Mouse (Mus musculus) CH12.LX (cell line): ENCODE results near the gene Gm20388. TPM values are rescaled to one million over a fixed set of nuclear protein-coding genes. Genes with fewer than 3 reads are reported as not detected.

Source experiments
- DNase-seq: peaks from one replicate; pipeline ENCODE4 v3.0.0-alpha.2; 2013; ENCODE audit errors: extremely low read depth
- H3K27ac ChIP-seq: 2 replicates; pipeline ENCODE4 v1.5.1; 2012; ENCODE audit warnings: low read depth, mild to moderate bottlenecking, control low read depth, moderate library complexity; ENCODE audit not compliant: insufficient read depth
- H3K27me3 ChIP-seq: replicated peaks from 2 replicates; pipeline ENCODE3; 2012; ENCODE audit warnings: inconsistent platforms
- H3K36me3 ChIP-seq, 2 experiments: replicated peaks in 1 of 2; 2 replicates each; pipeline versions ENCODE3 to v1.6.1; 2012; ENCODE audit warnings: inconsistent platforms in 1 of 2, low read length in 1 of 2, mild to moderate bottlenecking in 1 of 2, mixed read lengths in 1 of 2, moderate library complexity in 1 of 2; ENCODE audit not compliant: control insufficient read depth in 1 of 2, insufficient read depth in 1 of 2
- H3K4me1 ChIP-seq, 2 experiments: 2 replicates each; pipeline ENCODE4 v1.6.1; 2012; ENCODE audit warnings: inconsistent platforms in 1 of 2, moderate library complexity in 1 of 2; ENCODE audit not compliant: insufficient read depth in 2 of 2, control insufficient read depth in 1 of 2
- H3K4me2 ChIP-seq: 2 replicates; pipeline ENCODE4 v1.6.1; 2012; ENCODE audit warnings: low read depth, mild to moderate bottlenecking, control low read depth; ENCODE audit not compliant: poor library complexity, insufficient read depth, severe bottlenecking
- H3K4me3 ChIP-seq, 3 experiments: fragments of 150-350 bp in 1 of 3; sonication (generic) in 1 of 3; replicated peaks in 1 of 3; 2 replicates each; pipeline versions ENCODE3 to v1.5.1; 2011 to 2012; ENCODE audit warnings: low read depth in 2 of 3, low read length in 2 of 3, mild to moderate bottlenecking in 2 of 3, moderate library complexity in 2 of 3, control low read depth in 1 of 3, improper control_type of control experiment in 1 of 3, inconsistent platforms in 1 of 3, mixed read lengths in 1 of 3; ENCODE audit not compliant: poor library complexity in 1 of 3
- H3K79me2 ChIP-seq: replicated peaks from 2 replicates; pipeline ENCODE4 v1.6.1; 2012; ENCODE audit warnings: mild to moderate bottlenecking, moderate library complexity; ENCODE audit not compliant: control insufficient read depth, poor library complexity, insufficient read depth, severe bottlenecking; ENCODE audit errors: extremely low read depth
- H3K9ac ChIP-seq: 2 replicates; pipeline ENCODE4 v1.6.1; 2012; ENCODE audit warnings: low read depth, mild to moderate bottlenecking, control low read depth, moderate library complexity; ENCODE audit not compliant: insufficient read depth
- H3K9me3 ChIP-seq: replicated peaks from 2 replicates; pipeline ENCODE3; 2012; ENCODE audit warnings: low read length, inconsistent platforms, mixed read lengths
- BHLHE40 ChIP-seq: IDR thresholded peaks from 2 replicates; pipeline ENCODE4 v1.6.1; 2011; ENCODE audit warnings: mild to moderate bottlenecking, low read depth, low read length, improper control_type of control experiment
- CHD2 ChIP-seq: IDR thresholded peaks from 2 replicates; pipeline ENCODE4 v1.6.1; 2011; ENCODE audit warnings: low read length, improper control_type of control experiment
- CTCF ChIP-seq, 2 experiments: IDR thresholded peaks in 1 of 2; conservative IDR thresholded peaks in 1 of 2; 2 replicates each; pipeline ENCODE4 v1.5.1; 2011 to 2012; ENCODE audit warnings: low read depth in 2 of 2, low read length in 2 of 2, improper control_type of control experiment in 1 of 2, inconsistent platforms in 1 of 2, mild to moderate bottlenecking in 1 of 2, moderate library complexity in 1 of 2
- ETS1 ChIP-seq: conservative IDR thresholded peaks from 2 replicates; pipeline ENCODE4 v1.6.1; 2012; ENCODE audit warnings: low read depth, mild to moderate bottlenecking, inconsistent platforms, low read length, improper control_type of control experiment, moderate library complexity
- HCFC1 ChIP-seq: IDR thresholded peaks from 2 replicates; pipeline ENCODE4 v1.6.1; 2012; ENCODE audit warnings: low read depth, mild to moderate bottlenecking, inconsistent platforms, low read length, improper control_type of control experiment
- MAX ChIP-seq: IDR thresholded peaks from 2 replicates; pipeline ENCODE4 v1.6.1; 2011; ENCODE audit warnings: low read length, improper control_type of control experiment
- MAZ ChIP-seq: IDR thresholded peaks from 2 replicates; pipeline ENCODE4 v1.6.1; 2012; ENCODE audit warnings: low read depth, mild to moderate bottlenecking, inconsistent platforms, low read length, improper control_type of control experiment, moderate library complexity
- MEF2A ChIP-seq: IDR thresholded peaks from 2 replicates; pipeline ENCODE4 v1.6.1; 2014; ENCODE audit warnings: low read depth, mild to moderate bottlenecking, inconsistent platforms, low read length, improper control_type of control experiment, borderline replicate concordance
- MXI1 ChIP-seq: IDR thresholded peaks from 2 replicates; pipeline ENCODE4 v1.6.1; 2011; ENCODE audit warnings: mild to moderate bottlenecking, low read depth, low read length, improper control_type of control experiment
- NRF1 ChIP-seq: IDR thresholded peaks from 2 replicates; pipeline ENCODE4 v1.6.1; 2014; ENCODE audit warnings: low read depth, mild to moderate bottlenecking, inconsistent platforms, low read length, improper control_type of control experiment, moderate library complexity
- POLR2AphosphoS2 ChIP-seq: IDR thresholded peaks from 2 replicates; pipeline ENCODE4 v1.6.1; 2011; ENCODE audit warnings: low read depth, low read length, improper control_type of control experiment
- SMC3 ChIP-seq: IDR thresholded peaks from 2 replicates; pipeline ENCODE4 v1.6.1; 2011; ENCODE audit warnings: low read depth, low read length, improper control_type of control experiment
- USF1 ChIP-seq: IDR thresholded peaks from 2 replicates; pipeline ENCODE4 v1.6.1; 2014; ENCODE audit warnings: low read depth, mild to moderate bottlenecking, inconsistent platforms, low read length, improper control_type of control experiment
- USF2 ChIP-seq: conservative IDR thresholded peaks from 2 replicates; pipeline ENCODE4 v1.6.1; 2011; ENCODE audit warnings: low read depth, low read length, improper control_type of control experiment
- ZKSCAN1 ChIP-seq: IDR thresholded peaks from 2 replicates; pipeline ENCODE4 v1.6.1; 2012; ENCODE audit warnings: low read depth, inconsistent platforms, low read length, improper control_type of control experiment, borderline replicate concordance
- ZMIZ1 ChIP-seq: IDR thresholded peaks from 2 replicates; pipeline ENCODE4 v1.6.1; 2012; ENCODE audit warnings: low read depth, mild to moderate bottlenecking, inconsistent platforms, low read length, improper control_type of control experiment
- dilution Hi-C: fragments of 300-500 bp; cut with MboI; formaldehyde crosslinking; loops from 2 replicates; pipeline ENCODE4 v1.14.3; 2020; ENCODE audit warnings: low sequenced_read_pairs; ENCODE audit not compliant: extremely low pct_unique_long_range_greater_than_20kb, extremely low pct_ligation_motif_present
- in situ Hi-C: fragments of 300-500 bp; cut with MboI; formaldehyde crosslinking; loops from 3 replicates; pipeline ENCODE4 v1.14.3; 2019; ENCODE audit warnings: low sequenced_read_pairs, low pct_ligation_motif_present, low pct_unique_long_range_greater_than_20kb, mixed read lengths
- polyA plus RNA-seq: library from polyadenylated mRNA; unstranded; fragments of >175 nt; gene quantifications from 2 replicates; pipeline ENCODE4 v1.2.1, GENCODE M21; 2012; ENCODE audit warnings: low read depth; ENCODE audit not compliant: insufficient read length
- total RNA-seq, 2 experiments: library from RNA; depleted of rRNA; stranded (reverse); fragments of 300-350 nt in 1 of 2; fragments of >200 nt in 1 of 2; gene quantifications; 2 replicates each; pipeline ENCODE4 v1.2.3; 2012 to 2014

Gene Gm20388
- total and polyA plus RNA-seq, 3 experiments: 14.8 to 26.3 (median 22.2) TPM

DNA sequence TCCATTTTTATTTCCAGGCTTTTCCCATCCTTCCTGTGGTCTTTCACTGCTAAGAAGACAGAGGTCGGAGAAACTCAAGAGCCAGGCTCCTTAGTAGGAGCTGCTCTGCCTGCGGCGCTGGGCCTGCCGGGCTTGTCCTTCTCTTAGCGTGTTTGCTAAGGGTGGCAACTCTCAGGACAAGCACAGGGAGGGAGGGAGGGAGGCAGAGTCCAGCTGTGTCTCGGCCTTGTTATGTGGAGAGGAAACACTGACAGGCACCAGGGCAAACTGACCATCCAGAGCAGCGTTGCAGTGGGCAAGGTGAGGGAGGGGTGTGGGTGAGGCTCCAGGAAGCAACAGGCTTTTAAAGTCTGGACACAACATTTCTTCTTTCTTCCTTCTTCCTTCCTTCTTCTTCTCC, 178.9 kb downstream of the Gm20388 start:
- TF ChIP-seq MXI1 (no peak), ETS1 (no peak), ZKSCAN1 (no peak), USF2 (no peak), SMC3 (no peak), ZMIZ1 (no peak), NRF1 (no peak), MEF2A (no peak), USF1 (no peak), HCFC1 (no peak), BHLHE40 (no peak)
- in situ Hi-C loops (no loop called here), dilution Hi-C loops (no loop called here)
- H3K4me1 ChIP-seq: no peaks in the 10 kb centered on the region
- no peak overlapping the region for H3K27ac ChIP-seq
- no peaks in the 10 kb centered on the region for H3K79me2 ChIP-seq
- no peak overlapping the region for H3K4me3 ChIP-seq
- H3K4me2 ChIP-seq: no peak overlapping the region
- no peak for DNase-seq
- no peaks in the 10 kb centered on the region for H3K9me3 ChIP-seq
- H3K36me3 ChIP-seq: peaks cover 65 to 90% of the 10 kb centered on the region in 2 experiments
- H3K27me3 ChIP-seq: no peaks in the 10 kb centered on the region
- H3K9ac ChIP-seq: no peak overlapping the region

DNA sequence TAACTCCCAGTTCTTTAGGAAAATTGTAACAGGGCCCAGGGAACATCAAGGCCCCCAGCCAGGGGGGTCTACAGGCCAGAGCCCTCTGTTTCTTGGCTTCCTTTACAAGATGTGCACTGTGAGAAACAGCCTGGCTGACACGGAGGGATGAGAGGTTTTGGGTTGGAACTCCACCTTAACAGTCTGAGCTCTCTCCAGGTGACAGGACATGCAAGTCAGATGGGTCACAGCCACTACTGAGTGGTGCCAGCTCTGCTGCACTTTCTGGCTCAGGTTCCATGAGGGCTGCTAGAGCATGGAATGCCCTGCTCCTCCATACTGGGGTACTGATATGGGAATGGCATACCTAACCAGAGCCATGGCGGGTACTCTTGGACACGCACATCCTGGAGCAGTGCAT, 180.4 kb downstream of the Gm20388 start:
- no peaks in the 10 kb centered on the region for H3K79me2 ChIP-seq
- in situ Hi-C loops (no loop called here), dilution Hi-C loops (no loop called here)

DNA sequence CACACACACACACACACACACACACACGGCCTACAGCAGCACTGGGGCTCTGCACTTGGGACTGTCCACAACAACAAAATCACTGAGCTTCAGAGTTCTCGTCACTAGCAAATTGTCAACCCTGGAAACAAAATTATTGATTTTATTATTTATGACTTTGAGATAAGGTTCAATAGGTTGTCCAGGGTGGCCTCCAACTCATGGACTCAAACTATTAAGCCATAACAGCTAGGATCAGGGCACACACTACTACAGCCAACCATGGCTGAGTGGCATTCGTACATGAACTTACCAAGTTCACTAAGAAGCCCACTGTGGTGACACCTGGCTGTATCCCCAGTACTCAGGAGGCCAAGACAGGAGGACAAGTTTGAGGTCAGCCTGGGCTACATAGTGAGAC, 182.5 kb downstream of the Gm20388 start:
- peaks cover 0 to 5% of the 10 kb centered on the region in 2 experiments; a peak in 1 of 4 replicates for H3K4me1 ChIP-seq
- H3K4me3 ChIP-seq: no peak overlapping the region
- no peak overlapping the region for H3K27ac ChIP-seq
- in situ Hi-C loops (no loop called here), dilution Hi-C loops (no loop called here)
- H3K4me2 ChIP-seq: no peak overlapping the region
- H3K79me2 ChIP-seq: no peaks in the 10 kb centered on the region
- H3K9me3 ChIP-seq: no peaks in the 10 kb centered on the region
- no peaks in the 10 kb centered on the region for H3K27me3 ChIP-seq
- TF ChIP-seq CHD2 (no peak), MAZ (no peak), POLR2AphosphoS2 (no peak)
- H3K36me3 ChIP-seq: peaks cover 30 to 84% of the 10 kb centered on the region in 2 experiments
- no peak overlapping the region for H3K9ac ChIP-seq
- DNase-seq: no peak

More for the DNA sequence above, 180.4 kb downstream of the Gm20388 start:
- H3K36me3 ChIP-seq: peaks cover 50 to 90% of the 10 kb centered on the region in 2 experiments
- H3K4me3 ChIP-seq: no peak overlapping the region
- H3K4me2 ChIP-seq: no peak overlapping the region
- no peaks in the 10 kb centered on the region for H3K4me1 ChIP-seq
- H3K27ac ChIP-seq: no peak overlapping the region
- H3K9me3 ChIP-seq: no peaks in the 10 kb centered on the region
- H3K27me3 ChIP-seq: no peaks in the 10 kb centered on the region
- no peak for DNase-seq
- no peak overlapping the region for H3K9ac ChIP-seq
- TF ChIP-seq NRF1: no peak
- no peak for TF ChIP-seq HCFC1
- TF ChIP-seq MAX: no peak
- TF ChIP-seq MXI1: no peak
- no peak for TF ChIP-seq POLR2AphosphoS2
- TF ChIP-seq CTCF (conservative IDR thresholded peaks at IDR 0.05 in 1 of 2, IDR thresholded peaks at IDR 0.05 in 1 of 2; ENCODE audit: low read depth in 2 of 2, low read length in 2 of 2): no peak
